Mouse (Mus musculus) NIH3T3 (cell line): ENCODE results near the gene Tcf20.

Source experiments
- DNase-seq: peaks from one replicate; pipeline ENCODE4 v3.0.0-alpha.2; 2012; ENCODE audit warnings: low read depth

The Tcf20 gene

GRCm38 (mm10) chr15:82958253-82958701, 29.4 kb downstream of the Tcf20 start:
- DNase-seq: no peak

GRCm38 (mm10) chr15:82956721-82957120, 31.0 kb downstream of the Tcf20 start:
- DNase-seq: no peak

GRCm38 (mm10) chr15:82956310-82956709, 31.4 kb downstream of the Tcf20 start:
- no peak for DNase-seq

- DNase-seq: no peak
These were observed 32.4 kb downstream of the Tcf20 start for GRCm38 (mm10) chr15:82955286-82955685.

- DNase-seq: no peak
These were observed 33.6 kb downstream of the Tcf20 start for GRCm38 (mm10) chr15:82954034-82954433.

GRCm38 (mm10) chr15:82953096-82953495, 34.6 kb downstream of the Tcf20 start:
- DNase-seq: no peak

GRCm38 (mm10) chr15:82952292-82952705, 35.4 kb downstream of the Tcf20 start:
- DNase-seq: no peak

- no peak for DNase-seq
These were observed 37.4 kb downstream of the Tcf20 start for GRCm38 (mm10) chr15:82950246-82950645.

- DNase-seq: no peak
These were observed 40.2 kb downstream of the Tcf20 start for GRCm38 (mm10) chr15:82947431-82947830.

- no peak for DNase-seq
These were observed 43.0 kb downstream of the Tcf20 start for GRCm38 (mm10) chr15:82944479-82945195.

GRCm38 (mm10) chr15:82941733-82942132, 45.9 kb downstream of the Tcf20 start:
- no peak for DNase-seq

GRCm38 (mm10) chr15:82940494-82941214, 47.0 kb downstream of the Tcf20 start:
- peak; percentile 89 for DNase-seq

- DNase-seq: peak; percentile 63
These were observed 49.5 kb downstream of the Tcf20 start for GRCm38 (mm10) chr15:82938155-82938569.

- peak; percentile 87 for DNase-seq
These were observed 50.2 kb downstream of the Tcf20 start for GRCm38 (mm10) chr15:82937428-82937992.

- DNase-seq: no peak
These were observed 52.7 kb downstream of the Tcf20 start for GRCm38 (mm10) chr15:82934971-82935370.

GRCm38 (mm10) chr15:82932936-82933650, 54.6 kb downstream of the Tcf20 start:
- peak; percentile 66 for DNase-seq

- no peak for DNase-seq
These were observed 56.2 kb downstream of the Tcf20 start for GRCm38 (mm10) chr15:82931436-82931835.

GRCm38 (mm10) chr15:82929595-82929994, 58.1 kb downstream of the Tcf20 start:
- peak; percentile 26 for DNase-seq

GRCm38 (mm10) chr15:82928844-82929243, 58.8 kb downstream of the Tcf20 start:
- DNase-seq: no peak

GRCm38 (mm10) chr15:82928023-82928422, 59.6 kb downstream of the Tcf20 start:
- DNase-seq: no peak

GRCm38 (mm10) chr15:82927057-82927456, 60.6 kb downstream of the Tcf20 start:
- DNase-seq: no peak

GRCm38 (mm10) chr15:82924679-82925425, 62.8 kb downstream of the Tcf20 start:
- no peak for DNase-seq
